Mouse (Mus musculus): ENCODE data around the gene Gabarapl1. TPM values are rescaled to one million over a fixed set of nuclear protein-coding genes. Genes with fewer than 3 reads are reported as not detected.
"Not testable (repeated sequence)": the region's sequence is repeated elsewhere in the genome, so short reads cannot be mapped to it uniquely, and the experiment has no call there.

Gabarapl1 gene
- polyA plus RNA-seq (2014; fragmentation: Nextera tagmentation; extraction: Ambion mirVana) = 12.1 and 16.3 TPM in 2 replicates

DNA sequence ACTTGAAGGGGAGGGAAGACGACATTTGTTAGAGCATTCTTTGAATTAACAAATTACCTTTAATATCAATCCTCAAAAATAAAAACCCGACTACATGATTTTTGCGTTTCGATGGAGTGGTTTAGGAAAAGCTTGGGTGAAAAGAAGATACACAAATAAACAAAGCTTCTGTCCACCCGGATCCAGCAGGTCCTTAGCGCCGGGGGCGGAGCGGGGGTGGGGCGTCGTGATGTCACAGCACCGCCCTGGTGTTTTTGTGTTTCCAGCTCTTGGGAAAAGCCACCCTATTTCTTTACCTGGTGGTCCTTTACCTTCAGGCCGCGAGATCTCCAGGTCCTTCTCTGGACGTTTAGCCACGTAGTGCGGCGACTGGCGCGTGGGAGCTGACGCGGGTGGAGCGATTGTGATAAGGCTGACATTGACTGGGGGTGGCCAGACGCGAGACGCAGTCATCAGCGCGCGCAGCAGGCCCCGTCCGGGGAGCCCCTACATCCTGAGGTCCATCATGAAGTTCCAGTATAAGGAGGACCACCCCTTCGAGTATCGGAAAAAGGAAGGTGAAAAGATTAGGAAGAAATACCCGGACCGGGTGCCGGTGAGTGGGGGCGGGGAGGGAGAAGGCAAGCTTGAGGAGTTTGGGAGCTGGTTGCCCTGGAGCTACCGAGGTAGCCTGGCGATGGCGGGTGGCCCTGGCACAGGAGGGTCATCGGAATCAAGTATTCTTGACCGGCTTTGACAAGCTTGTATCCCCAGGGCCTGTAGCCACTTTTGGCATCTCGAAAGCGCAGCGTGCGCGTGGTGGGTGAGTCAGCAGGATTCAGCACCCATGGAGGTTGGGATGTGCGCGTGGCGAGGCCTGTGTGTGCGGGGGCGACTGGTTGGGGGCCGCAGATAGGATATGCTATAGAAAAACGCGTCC is at the start of gene Gabarapl1:
Gabarapl1 (plus strand) TSS at position 219 of the 919 bp plus-strand sequence.
- H3K4me1 ChIP-seq (ENCODE audit: control insufficient read depth in 2 of 2, insufficient read depth in 2 of 2, low read length in 2 of 2) = peaks cover 8 to 16% of the 10 kb centered on the region in 2 experiments
- H3K4me3 ChIP-seq (ENCODE audit: control insufficient read depth in 1 of 2, insufficient read depth in 1 of 2, low read depth in 1 of 2, low read length in 2 of 2) = peak within 1 kb of the TSS; percentile 90 to 91
- under 1% methylated on average over 55 of the region's 55 CpGs for WGBS
- H3K36me3 ChIP-seq (ENCODE audit: control insufficient read depth, insufficient read depth, low read length) = peaks cover 12% of the 10 kb centered on the region
- H3K27ac ChIP-seq (replicated peaks in 1 of 2; ENCODE audit: control insufficient read depth in 1 of 2, insufficient read depth in 1 of 2, low read depth in 2 of 2, low read length in 2 of 2) = peak within 1 kb of the TSS; percentile 77 to 81
- peak within 1 kb of the TSS; percentile 88 for H3K4me2 ChIP-seq (ENCODE audit: low read length)
- ATAC-seq (ENCODE audit: insufficient number of reproducible peaks, insufficient read depth, low FRiP score, low read depth) = peak; percentile 81
- no peaks in the 10 kb centered on the region for H3K9me3 ChIP-seq (ENCODE audit: control insufficient read depth, low read length)
- H3K27me3 ChIP-seq (ENCODE audit: control insufficient read depth, insufficient read depth, low read length) = no peaks in the 10 kb centered on the region
- peak within 1 kb of the TSS; percentile 84 for H3K9ac ChIP-seq (ENCODE audit: low read length)

DNA sequence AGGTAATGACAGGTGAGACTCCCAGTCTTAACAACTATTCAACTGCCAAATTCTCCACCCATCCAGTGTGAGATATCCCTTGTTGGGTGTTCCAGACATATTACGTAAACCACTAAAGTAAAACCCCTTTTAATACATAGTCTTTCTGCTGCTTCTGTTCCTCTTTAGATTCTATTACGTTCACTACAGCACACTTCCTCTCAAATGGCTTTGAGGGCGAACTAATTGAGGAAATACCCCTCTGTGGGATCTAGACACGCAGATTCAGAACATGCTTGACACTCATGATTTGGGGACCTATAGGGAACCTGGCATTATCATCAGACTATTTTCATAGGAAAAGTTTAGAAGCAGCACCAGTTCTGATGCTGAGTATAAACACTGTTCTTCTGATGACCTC is 38.0 kb upstream of the Gabarapl1 start:
- no peak overlapping the region for H3K4me3 ChIP-seq (ENCODE audit: control insufficient read depth in 1 of 2, insufficient read depth in 1 of 2, low read depth in 1 of 2, low read length in 2 of 2)

DNA sequence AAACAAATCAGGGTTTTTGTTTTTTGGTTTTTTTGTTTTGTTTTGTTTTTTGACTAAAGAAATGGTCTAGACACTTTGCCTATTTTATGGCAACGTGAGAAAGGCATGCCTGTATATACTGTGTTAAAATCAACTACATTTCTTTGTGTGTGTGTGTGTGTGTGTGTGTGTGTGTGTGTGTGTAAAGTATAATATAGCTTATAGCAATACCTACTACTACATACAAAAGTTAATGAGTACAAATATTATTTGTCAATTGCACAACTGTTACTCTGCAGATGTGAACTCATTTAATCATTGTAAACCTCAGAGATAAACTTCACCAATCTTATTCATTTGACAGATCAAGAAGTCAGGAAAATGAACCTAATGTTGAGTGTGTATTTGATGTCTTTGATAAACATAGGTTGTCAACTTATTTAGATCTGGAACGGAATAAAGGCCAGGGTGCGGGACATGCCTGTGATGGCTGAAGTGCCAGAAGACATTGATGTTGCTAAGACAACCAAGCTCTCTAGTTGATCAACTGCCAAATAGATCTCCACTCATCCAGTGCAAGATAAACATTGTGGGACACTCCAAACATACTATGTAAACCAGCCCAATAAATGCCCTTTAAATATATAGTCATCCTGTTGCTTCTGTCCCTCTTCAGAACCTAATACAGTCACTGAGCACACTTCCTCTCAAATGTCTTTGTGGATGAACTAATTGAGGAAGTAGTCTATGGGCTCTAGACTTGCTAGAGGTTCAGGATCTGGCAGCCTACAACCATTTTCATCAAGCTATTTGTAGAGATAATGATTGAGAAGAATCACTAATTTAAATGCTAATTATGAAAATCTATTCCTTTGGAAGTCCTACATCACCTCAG is 35.4 kb upstream of the Gabarapl1 start:
- H3K9me3 ChIP-seq (ENCODE audit: control insufficient read depth, low read length) = no peaks in the 10 kb centered on the region
- H3K4me1 ChIP-seq (ENCODE audit: control insufficient read depth in 2 of 2, insufficient read depth in 2 of 2, low read length in 2 of 2) = no peaks in the 10 kb centered on the region
- no peak overlapping the region for H3K4me2 ChIP-seq (ENCODE audit: low read length)
- 85% methylated on average over 3 of the region's 3 CpGs for WGBS
- no peak for ATAC-seq (ENCODE audit: insufficient number of reproducible peaks, insufficient read depth, low FRiP score, low read depth)
- no peaks in the 10 kb centered on the region for H3K27me3 ChIP-seq (ENCODE audit: control insufficient read depth, insufficient read depth, low read length)
- no peak overlapping the region for H3K4me3 ChIP-seq (ENCODE audit: control insufficient read depth in 1 of 2, insufficient read depth in 1 of 2, low read depth in 1 of 2, low read length in 2 of 2)
- H3K27ac ChIP-seq (replicated peaks in 1 of 2; ENCODE audit: control insufficient read depth in 1 of 2, insufficient read depth in 1 of 2, low read depth in 2 of 2, low read length in 2 of 2) = no peak overlapping the region
- H3K9ac ChIP-seq (ENCODE audit: low read length) = no peak overlapping the region
- H3K36me3 ChIP-seq (ENCODE audit: control insufficient read depth, insufficient read depth, low read length) = no peaks in the 10 kb centered on the region

More for the DNA sequence above, 38.0 kb upstream of the Gabarapl1 start:
- no peaks in the 10 kb centered on the region for H3K4me1 ChIP-seq (ENCODE audit: control insufficient read depth in 2 of 2, insufficient read depth in 2 of 2, low read length in 2 of 2)
- no peaks in the 10 kb centered on the region for H3K36me3 ChIP-seq (ENCODE audit: control insufficient read depth, insufficient read depth, low read length)
- no peaks in the 10 kb centered on the region for H3K27me3 ChIP-seq (ENCODE audit: control insufficient read depth, insufficient read depth, low read length)
- no peak overlapping the region for H3K4me2 ChIP-seq (ENCODE audit: low read length)
- WGBS = 63% methylated on average over 4 of the region's 4 CpGs
- no peak overlapping the region for H3K27ac ChIP-seq (replicated peaks in 1 of 2; ENCODE audit: control insufficient read depth in 1 of 2, insufficient read depth in 1 of 2, low read depth in 2 of 2, low read length in 2 of 2)
- H3K9ac ChIP-seq (ENCODE audit: low read length) = no peak overlapping the region
- H3K9me3 ChIP-seq (ENCODE audit: control insufficient read depth, low read length) = no peaks in the 10 kb centered on the region
- ATAC-seq (ENCODE audit: insufficient number of reproducible peaks, insufficient read depth, low FRiP score, low read depth) = no peak

DNA sequence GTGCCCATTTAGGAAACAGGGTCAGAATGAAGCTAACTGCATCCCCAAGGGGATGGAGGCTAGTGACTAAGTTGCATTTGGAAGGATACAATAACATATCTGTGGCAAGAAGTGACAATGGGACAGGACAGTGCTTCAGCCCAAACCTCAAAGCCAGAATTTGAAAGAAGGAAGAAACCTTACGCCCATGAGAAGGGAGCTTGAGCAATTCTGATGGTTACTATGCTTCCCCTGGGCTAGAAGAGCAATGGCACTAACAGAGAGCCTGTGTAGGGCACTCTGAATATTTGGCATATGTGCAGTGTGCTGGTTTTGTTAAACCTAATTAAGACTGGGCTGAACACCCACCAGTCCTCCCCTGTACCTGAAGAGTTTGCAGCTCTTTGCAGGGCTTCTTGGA is 33.4 kb upstream of the Gabarapl1 start:
- WGBS = 81% methylated on average over 1 of the region's 1 CpGs
- H3K4me3 ChIP-seq (ENCODE audit: control insufficient read depth in 1 of 2, insufficient read depth in 1 of 2, low read depth in 1 of 2, low read length in 2 of 2); H3K4me1 ChIP-seq (ENCODE audit: control insufficient read depth in 2 of 2, insufficient read depth in 2 of 2, low read length in 2 of 2); ATAC-seq (ENCODE audit: insufficient number of reproducible peaks, insufficient read depth, low FRiP score, low read depth); H3K27me3 ChIP-seq (ENCODE audit: control insufficient read depth, insufficient read depth, low read length); H3K27ac ChIP-seq (replicated peaks in 1 of 2; ENCODE audit: control insufficient read depth in 1 of 2, insufficient read depth in 1 of 2, low read depth in 2 of 2, low read length in 2 of 2); H3K36me3 ChIP-seq (ENCODE audit: control insufficient read depth, insufficient read depth, low read length); H3K9me3 ChIP-seq (ENCODE audit: control insufficient read depth, low read length); H3K9ac ChIP-seq (ENCODE audit: low read length); H3K4me2 ChIP-seq (ENCODE audit: low read length): not testable (repeated sequence)

DNA sequence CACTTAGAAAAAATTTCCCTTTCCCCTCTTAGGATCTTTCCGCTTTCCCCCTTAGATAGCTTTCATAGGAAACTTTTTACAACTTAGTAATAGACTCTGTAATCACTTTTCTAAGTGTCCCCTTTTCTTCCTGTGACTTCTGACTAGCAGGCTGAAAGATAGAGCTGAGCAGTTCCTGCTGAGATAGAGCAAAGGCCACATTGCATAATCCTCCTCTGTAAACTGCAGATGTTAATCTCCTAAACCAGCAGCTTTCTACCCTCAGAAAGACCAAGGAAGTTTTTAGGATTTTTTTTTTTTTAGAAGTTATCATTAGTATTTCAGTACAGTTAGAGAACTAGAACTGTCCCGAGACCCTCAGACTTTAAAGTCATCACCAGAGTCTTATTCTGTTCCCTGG is 29.5 kb upstream of the Gabarapl1 start:
- no peak overlapping the region for H3K27ac ChIP-seq (replicated peaks in 1 of 2; ENCODE audit: control insufficient read depth in 1 of 2, insufficient read depth in 1 of 2, low read depth in 2 of 2, low read length in 2 of 2)
- no peak overlapping the region for H3K9ac ChIP-seq (ENCODE audit: low read length)
- ATAC-seq (ENCODE audit: insufficient number of reproducible peaks, insufficient read depth, low FRiP score, low read depth) = no peak
- H3K4me1 ChIP-seq (ENCODE audit: control insufficient read depth in 2 of 2, insufficient read depth in 2 of 2, low read length in 2 of 2) = peaks cover 0 to 3% of the 10 kb centered on the region in 2 experiments; a peak in 1 of 4 replicates
- H3K36me3 ChIP-seq (ENCODE audit: control insufficient read depth, insufficient read depth, low read length) = no peaks in the 10 kb centered on the region
- H3K4me3 ChIP-seq (ENCODE audit: control insufficient read depth in 1 of 2, insufficient read depth in 1 of 2, low read depth in 1 of 2, low read length in 2 of 2) = no peak overlapping the region
- no peaks in the 10 kb centered on the region for H3K27me3 ChIP-seq (ENCODE audit: control insufficient read depth, insufficient read depth, low read length)
- no peak overlapping the region for H3K4me2 ChIP-seq (ENCODE audit: low read length)
- 73% methylated on average over 2 of the region's 2 CpGs for WGBS
- peaks cover 7% of the 10 kb centered on the region; the same call in 1 of the 2 replicates for H3K9me3 ChIP-seq (ENCODE audit: control insufficient read depth, low read length)

DNA sequence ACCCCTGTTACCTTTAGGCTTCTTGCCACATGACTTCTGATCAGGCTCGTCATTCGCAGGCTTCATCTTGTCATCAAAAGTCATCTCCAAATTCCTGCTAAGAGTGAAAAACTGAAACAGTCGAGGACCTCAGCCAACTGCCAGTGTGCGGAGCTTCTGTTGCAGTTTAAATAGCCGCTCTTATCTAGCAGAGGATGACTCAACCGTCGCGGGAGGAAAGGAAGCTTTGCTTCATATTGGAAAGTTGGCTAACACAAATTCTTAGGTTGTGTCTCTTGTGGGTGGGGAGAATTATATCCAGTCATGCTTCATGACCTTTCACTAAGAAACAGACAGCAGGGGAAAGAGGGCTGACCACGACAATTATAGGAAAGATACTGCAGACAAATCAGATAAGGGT is 25.9 kb upstream of the Gabarapl1 start, which contains the start of gene Olr1:
Olr1 (minus strand) TSS at position 142 of the 400 bp plus-strand sequence.
- Histone ChIP-seq H3K4me2 (ENCODE audit: low read length) (no peak within 1 kb of the TSS), H3K27ac (replicated peaks in 1 of 2; ENCODE audit: control insufficient read depth in 1 of 2, insufficient read depth in 1 of 2, low read depth in 2 of 2, low read length in 2 of 2) (no peak within 1 kb of the TSS), H3K9me3 (ENCODE audit: control insufficient read depth, low read length) (peaks cover 7% of the 10 kb centered on the region; the same call in 1 of the 2 replicates), H3K4me3 (ENCODE audit: control insufficient read depth in 1 of 2, insufficient read depth in 1 of 2, low read depth in 1 of 2, low read length in 2 of 2) (no peak within 1 kb of the TSS), H3K4me1 (ENCODE audit: control insufficient read depth in 2 of 2, insufficient read depth in 2 of 2, low read length in 2 of 2) (peaks cover 0 to 3% of the 10 kb centered on the region in 2 experiments; a peak in 1 of 4 replicates), H3K27me3 (ENCODE audit: control insufficient read depth, insufficient read depth, low read length) (no peaks in the 10 kb centered on the region), H3K9ac (ENCODE audit: low read length) (no peak within 1 kb of the TSS), H3K36me3 (ENCODE audit: control insufficient read depth, insufficient read depth, low read length) (no peaks in the 10 kb centered on the region)
- 36% methylated on average over 9 of the region's 9 CpGs for WGBS
- ATAC-seq (ENCODE audit: insufficient number of reproducible peaks, insufficient read depth, low FRiP score, low read depth) = no peak

DNA sequence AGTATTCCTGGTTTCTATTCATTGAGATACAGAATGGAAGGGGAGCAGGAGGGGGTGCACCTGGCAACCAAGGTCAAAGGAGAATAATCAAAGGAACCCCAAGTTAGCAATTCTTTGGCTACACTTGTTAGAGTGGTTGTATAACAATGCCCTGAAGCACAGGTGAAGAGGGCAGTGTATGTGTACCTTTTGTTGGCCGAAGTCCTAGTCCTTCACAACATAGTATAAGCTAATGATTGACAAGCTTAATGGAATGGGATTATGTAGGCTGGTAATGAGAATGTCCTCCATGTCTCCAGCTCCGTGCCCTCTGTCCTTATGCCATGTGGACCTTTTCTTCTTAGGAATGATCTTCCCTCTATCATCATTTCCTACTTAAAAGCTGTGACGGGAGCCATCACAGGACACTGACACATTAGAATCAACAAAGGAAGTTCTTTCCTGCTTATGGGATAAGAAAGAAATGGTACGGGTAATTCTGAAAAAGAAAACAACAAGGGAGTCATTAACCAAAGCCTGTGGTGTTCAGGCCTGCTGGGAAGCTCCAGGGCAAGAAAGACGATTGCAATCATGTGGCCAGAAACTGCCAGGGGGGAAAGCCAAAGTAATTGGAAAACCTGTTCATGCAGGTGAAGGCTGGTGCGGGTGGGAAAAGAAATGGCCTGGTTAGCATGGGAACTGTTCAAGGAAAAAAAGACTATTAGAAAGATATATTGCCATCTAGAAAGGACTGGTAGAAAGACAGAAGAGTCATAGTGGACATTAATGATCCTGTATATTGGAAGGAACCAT is 22.6 kb upstream of the Gabarapl1 start:
- Histone ChIP-seq H3K9me3 (ENCODE audit: control insufficient read depth, low read length) (no peaks in the 10 kb centered on the region), H3K4me2 (ENCODE audit: low read length) (no peak overlapping the region), H3K27me3 (ENCODE audit: control insufficient read depth, insufficient read depth, low read length) (no peaks in the 10 kb centered on the region), H3K4me1 (ENCODE audit: control insufficient read depth in 2 of 2, insufficient read depth in 2 of 2, low read length in 2 of 2) (peaks cover 3 to 4% of the 10 kb centered on the region in 2 experiments; a peak in 1 of 4 replicates), H3K36me3 (ENCODE audit: control insufficient read depth, insufficient read depth, low read length) (no peaks in the 10 kb centered on the region), H3K9ac (ENCODE audit: low read length) (no peak overlapping the region), H3K27ac (replicated peaks in 1 of 2; ENCODE audit: control insufficient read depth in 1 of 2, insufficient read depth in 1 of 2, low read depth in 2 of 2, low read length in 2 of 2) (no peak overlapping the region), H3K4me3 (ENCODE audit: control insufficient read depth in 1 of 2, insufficient read depth in 1 of 2, low read depth in 1 of 2, low read length in 2 of 2) (no peak overlapping the region)
- ATAC-seq (ENCODE audit: insufficient number of reproducible peaks, insufficient read depth, low FRiP score, low read depth) = no peak
- 69% methylated on average over 6 of the region's 6 CpGs for WGBS
